Mouse (Mus musculus) splenic B cell, adult 2 months (primary cell): ENCODE measurements around the gene Naa20.

Source experiments
- DNase-seq: peaks from one replicate; pipeline ENCODE4 v3.0.0-alpha.2; 2011; ENCODE audit warnings: low read depth, low spot score
- H3K27me3 ChIP-seq: 2 replicates; pipeline ENCODE4 v1.6.1; 2012; ENCODE audit warnings: mild to moderate bottlenecking, low read length, moderate library complexity, mixed read lengths; ENCODE audit not compliant: control insufficient read depth, poor library complexity, insufficient read depth, severe bottlenecking
- H3K36me3 ChIP-seq: 2 replicates; pipeline ENCODE4 v1.6.1; 2012; ENCODE audit warnings: mild to moderate bottlenecking, low read length, moderate library complexity, mixed read lengths; ENCODE audit not compliant: control insufficient read depth, poor library complexity, insufficient read depth, severe bottlenecking

Gene Naa20

GRCm38 (mm10) chr2:145901861-145902260, at the start of gene Naa20:
Gene Naa20 (plus strand): TSS chr2:145902099.
- Histone ChIP-seq H3K36me3 (no peaks in the 10 kb centered on the region), H3K27me3 (no peaks in the 10 kb centered on the region)
- no peak for DNase-seq

- Histone ChIP-seq H3K27me3 (no peaks in the 10 kb centered on the region), H3K36me3 (no peaks in the 10 kb centered on the region)
- DNase-seq = no peak
Measured at GRCm38 (mm10) chr2:145855831-145856230, 46.1 kb upstream of the Naa20 start.

- Histone ChIP-seq H3K27me3 (no peaks in the 10 kb centered on the region), H3K36me3 (no peaks in the 10 kb centered on the region)
- no peak for DNase-seq
Measured at GRCm38 (mm10) chr2:145857864-145858263, 44.0 kb upstream of the Naa20 start.

- Histone ChIP-seq H3K36me3 (no peaks in the 10 kb centered on the region), H3K27me3 (no peaks in the 10 kb centered on the region)
- no peak for DNase-seq
Measured at GRCm38 (mm10) chr2:145859442-145859931, 42.4 kb upstream of the Naa20 start.

- DNase-seq = no peak
- Histone ChIP-seq H3K36me3 (no peaks in the 10 kb centered on the region), H3K27me3 (no peaks in the 10 kb centered on the region)
Measured at GRCm38 (mm10) chr2:145859932-145860801, 41.7 kb upstream of the Naa20 start.

- H3K27me3 ChIP-seq = no peaks in the 10 kb centered on the region
- DNase-seq = no peak
- no peaks in the 10 kb centered on the region for H3K36me3 ChIP-seq
Measured at GRCm38 (mm10) chr2:145861193-145862123, 40.4 kb upstream of the Naa20 start.

- Histone ChIP-seq H3K27me3 (no peaks in the 10 kb centered on the region), H3K36me3 (no peaks in the 10 kb centered on the region)
- DNase-seq = no peak
Measured at GRCm38 (mm10) chr2:145862206-145862817, 39.6 kb upstream of the Naa20 start.

GRCm38 (mm10) chr2:145865344-145865743, 36.6 kb upstream of the Naa20 start:
- Histone ChIP-seq H3K36me3 (no peaks in the 10 kb centered on the region), H3K27me3 (no peaks in the 10 kb centered on the region)
- no peak for DNase-seq

GRCm38 (mm10) chr2:145866238-145866637, 35.7 kb upstream of the Naa20 start:
- no peak for DNase-seq
- Histone ChIP-seq H3K36me3 (no peaks in the 10 kb centered on the region), H3K27me3 (no peaks in the 10 kb centered on the region)

- Histone ChIP-seq H3K36me3 (no peaks in the 10 kb centered on the region), H3K27me3 (no peaks in the 10 kb centered on the region)
- DNase-seq = no peak
Measured at GRCm38 (mm10) chr2:145866695-145867449, 35.0 kb upstream of the Naa20 start.

- Histone ChIP-seq H3K36me3 (no peaks in the 10 kb centered on the region), H3K27me3 (no peaks in the 10 kb centered on the region)
- DNase-seq = no peak
Measured at GRCm38 (mm10) chr2:145871308-145871707, 30.6 kb upstream of the Naa20 start.

GRCm38 (mm10) chr2:145872099-145872498, 29.8 kb upstream of the Naa20 start:
- H3K36me3 ChIP-seq = no peaks in the 10 kb centered on the region
- no peak for DNase-seq
- no peaks in the 10 kb centered on the region for H3K27me3 ChIP-seq

- H3K27me3 ChIP-seq = no peaks in the 10 kb centered on the region
- H3K36me3 ChIP-seq = no peaks in the 10 kb centered on the region
- no peak for DNase-seq
Measured at GRCm38 (mm10) chr2:145873953-145874352, 27.9 kb upstream of the Naa20 start.

GRCm38 (mm10) chr2:145874879-145875482, 26.9 kb upstream of the Naa20 start:
- Histone ChIP-seq H3K36me3 (no peaks in the 10 kb centered on the region), H3K27me3 (no peaks in the 10 kb centered on the region)
- no peak for DNase-seq
